Mouse (Mus musculus): Measurements from ENCODE around the gene Atxn7l2. TPM values are rescaled to one million over a fixed set of nuclear protein-coding genes. Genes with fewer than 3 reads are reported as not detected.

Atxn7l2 gene
- polyA plus RNA-seq, 1 experiment from 2014 or later: 24.3 TPM

DNA sequence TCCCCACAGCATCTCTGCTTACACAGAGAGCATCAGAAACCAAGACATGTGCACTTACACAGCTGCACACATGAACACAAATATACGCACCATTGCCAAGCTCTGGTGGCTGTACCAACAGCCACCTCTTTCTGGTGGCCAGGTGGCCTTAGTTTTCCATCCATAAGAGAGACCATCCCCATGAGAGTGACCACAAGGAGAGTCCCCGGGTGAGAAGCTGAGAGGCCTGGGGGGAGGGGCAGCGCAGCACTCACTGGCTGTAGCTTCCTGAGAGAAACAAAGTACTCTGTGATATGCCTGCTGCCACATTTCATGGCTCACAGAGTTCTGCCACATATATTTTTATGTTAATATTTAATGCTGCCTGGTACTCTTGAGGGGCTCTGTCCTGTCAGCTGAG is 41.5 kb downstream of the Atxn7l2 start:
- Histone ChIP-seq H3K9ac (ENCODE audit: low read length) (0 out of 2 replicates have a peak overlapping the region, but pooled peaks have one; percentile 23), H3K27ac (ENCODE audit: low read depth, low read length) (no peak overlapping the region), H3K27me3 (ENCODE audit: control insufficient read depth, insufficient read depth, low read length) (0 out of 2 replicates have a peak, but pooled peaks cover 2% of the 10 kb centered on the region), H3K36me3 (ENCODE audit: control insufficient read depth, insufficient read depth, low read length) (no peaks in the 10 kb centered on the region), H3K9me3 (ENCODE audit: control insufficient read depth, low read length) (no peaks in the 10 kb centered on the region), H3K4me1 (replicated peaks; ENCODE audit: control insufficient read depth, insufficient read depth, low read length) (peaks cover 30% of the 10 kb centered on the region), H3K4me3 (ENCODE audit: low read depth, low read length) (no peak overlapping the region), H3K4me2 (ENCODE audit: low read depth, low read length, severe bottlenecking) (no peak overlapping the region)
- DNase-seq (ENCODE audit: low spot score): peak; percentile 52
- ATAC-seq (replicated peaks; ENCODE audit: low FRiP score): no peak
- 49% methylated on average over 3 of the region's 3 CpGs for WGBS

DNA sequence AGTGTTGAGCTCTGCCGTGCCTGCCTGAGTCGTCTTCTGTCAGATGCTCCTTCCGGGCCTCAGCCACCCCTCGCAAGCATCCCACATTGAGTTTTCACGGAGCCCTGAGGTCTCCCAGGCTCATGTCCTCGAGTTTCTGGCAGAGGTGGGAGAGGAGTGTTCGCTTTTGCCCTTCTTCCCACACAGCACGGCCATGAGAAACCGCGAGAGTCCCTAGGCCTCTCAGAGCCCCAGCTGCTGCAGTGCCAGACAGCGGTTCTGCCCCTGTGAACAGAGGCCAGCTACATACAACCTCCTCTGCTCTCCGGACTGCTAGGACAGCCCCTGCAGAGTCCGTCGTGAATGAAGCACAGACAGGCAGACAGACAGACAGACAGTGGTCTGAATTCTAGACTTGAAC is 43.2 kb downstream of the Atxn7l2 start:
- 41% methylated on average over 14 of the region's 14 CpGs for WGBS
- H3K36me3 ChIP-seq (ENCODE audit: control insufficient read depth, insufficient read depth, low read length): no peaks in the 10 kb centered on the region

DNA sequence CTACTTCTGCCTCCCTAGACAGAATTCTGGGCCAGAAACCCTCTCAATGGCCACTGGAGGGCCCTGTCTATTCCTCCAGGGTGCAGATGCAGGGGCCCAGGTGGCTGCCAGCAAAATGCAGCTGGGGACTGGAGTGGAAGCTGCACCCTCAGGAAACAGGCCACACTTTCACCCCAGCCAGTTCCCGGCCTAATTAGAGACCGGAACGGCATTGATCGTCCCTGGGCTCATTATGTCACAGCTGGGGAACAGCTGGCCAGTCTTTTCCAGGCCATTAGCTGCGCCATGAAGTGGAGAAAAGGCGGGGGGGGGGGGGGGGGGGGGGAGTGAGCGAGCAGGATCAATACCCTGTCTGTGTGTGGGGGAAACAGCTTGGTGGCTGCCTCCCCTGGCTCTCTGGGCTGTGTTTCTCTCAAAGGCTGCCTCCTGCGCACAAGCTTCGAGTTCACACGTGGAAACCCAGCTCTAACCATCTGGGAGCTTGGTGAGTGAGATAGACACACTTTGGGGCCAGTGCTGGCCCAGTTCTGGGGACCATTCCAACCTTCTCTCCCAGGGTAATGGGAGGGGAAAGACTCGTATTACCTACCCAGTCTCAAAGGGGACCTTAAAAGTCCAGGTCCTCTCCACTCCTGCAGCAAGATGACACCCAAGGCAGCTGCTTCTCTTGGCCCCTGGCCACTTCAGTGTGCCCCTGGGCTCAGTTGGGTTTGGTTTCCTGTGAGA is 44.1 kb downstream of the Atxn7l2 start:
- no peak overlapping the region; the same call in none of the 2 replicates for H3K9ac ChIP-seq (ENCODE audit: low read length)

More for the DNA sequence above, 43.2 kb downstream of the Atxn7l2 start:
- no peak overlapping the region for H3K4me2 ChIP-seq (ENCODE audit: low read depth, low read length, severe bottlenecking)
- no peak overlapping the region for H3K27ac ChIP-seq (ENCODE audit: low read depth, low read length)
- H3K27me3 ChIP-seq (ENCODE audit: control insufficient read depth, insufficient read depth, low read length): 0 out of 2 replicates have a peak, but pooled peaks cover 2% of the 10 kb centered on the region
- no peaks in the 10 kb centered on the region for H3K9me3 ChIP-seq (ENCODE audit: control insufficient read depth, low read length)
- H3K4me1 ChIP-seq (replicated peaks; ENCODE audit: control insufficient read depth, insufficient read depth, low read length): peaks cover 29% of the 10 kb centered on the region
- ATAC-seq (replicated peaks; ENCODE audit: low FRiP score) (no peak), DNase-seq (ENCODE audit: low spot score) (peak; percentile 52)
- no peak overlapping the region for H3K4me3 ChIP-seq (ENCODE audit: low read depth, low read length)
- no peak overlapping the region for H3K9ac ChIP-seq (ENCODE audit: low read length)

DNA sequence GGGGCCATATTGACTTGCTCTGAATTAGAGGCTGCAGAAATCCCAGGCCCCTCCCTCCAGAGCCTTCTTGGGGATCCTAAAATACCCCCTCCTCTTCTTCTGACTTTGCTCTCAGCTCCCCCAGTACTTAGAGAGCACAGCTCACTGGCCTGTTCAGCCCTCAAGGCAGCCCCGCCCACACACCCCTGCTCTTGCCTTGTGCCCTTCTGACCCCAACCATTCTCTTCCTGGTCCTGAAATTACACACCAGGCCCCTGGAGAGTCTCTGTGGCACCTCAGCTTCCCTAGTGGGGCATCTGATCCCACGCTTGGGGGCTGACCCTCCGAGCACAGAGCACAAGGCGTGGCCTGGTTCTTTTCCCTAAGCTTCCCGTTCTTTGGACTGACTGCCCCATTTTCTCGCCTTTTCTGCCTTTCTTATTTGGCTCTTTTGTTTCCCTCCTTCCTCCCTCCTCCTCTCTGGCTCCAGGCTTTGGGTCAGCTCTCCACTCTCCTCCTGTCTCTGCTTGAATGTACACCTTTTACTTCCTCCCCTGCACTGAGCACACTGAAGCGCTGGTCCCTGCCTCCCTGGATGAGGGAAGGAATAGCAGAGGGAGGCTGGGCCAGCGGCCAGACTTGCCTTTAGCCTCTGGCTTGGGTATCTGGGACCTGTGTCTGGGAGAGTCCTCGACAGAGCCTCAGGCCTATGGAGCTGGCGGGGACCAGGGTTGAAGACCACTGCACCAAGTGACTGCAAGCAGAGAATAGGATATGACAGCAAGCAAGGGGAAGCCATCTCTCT is 45.0 kb downstream of the Atxn7l2 start:
- Histone ChIP-seq H3K9me3 (ENCODE audit: control insufficient read depth, low read length) (no peaks in the 10 kb centered on the region), H3K9ac (ENCODE audit: low read length) (no peak overlapping the region; the same call in 1 of the 2 replicates), H3K36me3 (ENCODE audit: control insufficient read depth, insufficient read depth, low read length) (no peaks in the 10 kb centered on the region), H3K27me3 (ENCODE audit: control insufficient read depth, insufficient read depth, low read length) (0 out of 2 replicates have a peak, but pooled peaks cover 2% of the 10 kb centered on the region), H3K4me1 (replicated peaks; ENCODE audit: control insufficient read depth, insufficient read depth, low read length) (peaks cover 29% of the 10 kb centered on the region), H3K4me2 (ENCODE audit: low read depth, low read length, severe bottlenecking) (no peak overlapping the region), H3K27ac (ENCODE audit: low read depth, low read length) (peak overlapping the region; percentile 53; the same call in 1 of the 2 replicates), H3K4me3 (ENCODE audit: low read depth, low read length) (no peak overlapping the region)
- WGBS: 16% methylated on average over 10 of the region's 10 CpGs
- ATAC-seq (replicated peaks; ENCODE audit: low FRiP score) (0 out of 2 replicates have a peak, but pooled peaks have one; percentile 16), DNase-seq (ENCODE audit: low spot score) (no peak)

More for the DNA sequence above, 44.1 kb downstream of the Atxn7l2 start:
- 5% methylated on average over 9 of the region's 11 CpGs for WGBS
- H3K27ac ChIP-seq (ENCODE audit: low read depth, low read length): peak overlapping the region; percentile 53
- no peak overlapping the region for H3K4me3 ChIP-seq (ENCODE audit: low read depth, low read length)
- peaks cover 29% of the 10 kb centered on the region for H3K4me1 ChIP-seq (replicated peaks; ENCODE audit: control insufficient read depth, insufficient read depth, low read length)
- 0 out of 2 replicates have a peak, but pooled peaks cover 2% of the 10 kb centered on the region for H3K27me3 ChIP-seq (ENCODE audit: control insufficient read depth, insufficient read depth, low read length)
- no peaks in the 10 kb centered on the region for H3K36me3 ChIP-seq (ENCODE audit: control insufficient read depth, insufficient read depth, low read length)
- DNase-seq (ENCODE audit: low spot score): peak; percentile 85
- H3K4me2 ChIP-seq (ENCODE audit: low read depth, low read length, severe bottlenecking): peak overlapping the region; percentile 29
- peak; percentile 83 for ATAC-seq (replicated peaks; ENCODE audit: low FRiP score)
- H3K9me3 ChIP-seq (ENCODE audit: control insufficient read depth, low read length): no peaks in the 10 kb centered on the region

DNA sequence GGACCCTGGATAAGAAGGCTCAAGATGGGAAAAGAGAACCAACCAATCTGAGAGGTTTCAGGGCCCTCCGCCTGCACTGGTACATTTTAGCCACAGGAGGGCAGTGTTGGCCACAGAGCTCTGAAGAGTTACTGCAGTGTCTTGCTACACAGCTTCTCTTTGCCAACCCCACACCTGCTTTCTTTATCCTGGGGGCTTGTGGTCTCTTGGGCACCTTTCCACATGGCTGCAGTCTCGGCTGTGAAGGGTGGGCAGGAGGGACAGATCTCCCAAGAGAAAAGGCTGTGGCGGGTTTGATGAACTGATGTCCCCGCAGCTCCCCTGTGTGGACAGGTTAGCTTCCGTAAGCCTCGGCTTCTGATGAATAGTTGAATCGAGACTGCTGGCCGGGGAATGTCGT is 45.9 kb downstream of the Atxn7l2 start:
- peak; percentile 39; the same call in 1 of the 2 replicates for ATAC-seq (replicated peaks; ENCODE audit: low FRiP score)
- Histone ChIP-seq H3K4me2 (ENCODE audit: low read depth, low read length, severe bottlenecking) (peak overlapping the region; percentile 32; the same call in 1 of the 2 replicates), H3K9ac (ENCODE audit: low read length) (no peak overlapping the region; the same call in 1 of the 2 replicates)

DNA sequence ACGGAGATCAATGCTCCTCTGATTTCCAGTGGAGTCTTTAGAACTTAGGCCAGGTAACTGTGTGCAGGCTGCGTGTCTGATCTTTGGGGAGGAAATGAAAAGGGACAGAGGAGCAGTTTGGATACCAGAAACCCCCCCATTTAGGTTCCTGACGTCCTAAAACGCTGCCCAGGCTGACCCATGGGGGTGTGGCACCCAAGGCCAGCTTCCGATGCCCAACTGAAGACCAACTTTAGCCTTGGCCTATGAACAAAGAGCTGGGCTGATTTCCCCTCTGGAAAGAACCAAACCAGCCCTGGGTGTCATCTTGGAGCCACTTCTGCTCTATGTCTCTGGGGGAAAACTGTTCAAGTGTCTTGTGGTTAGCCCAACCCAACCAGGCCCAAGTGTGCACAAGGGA is 46.6 kb downstream of the Atxn7l2 start:
- H3K27me3 ChIP-seq (ENCODE audit: control insufficient read depth, insufficient read depth, low read length): 0 out of 2 replicates have a peak, but pooled peaks cover 2% of the 10 kb centered on the region
- no peaks in the 10 kb centered on the region for H3K36me3 ChIP-seq (ENCODE audit: control insufficient read depth, insufficient read depth, low read length)
- H3K4me3 ChIP-seq (ENCODE audit: low read depth, low read length): no peak overlapping the region
- H3K4me1 ChIP-seq (replicated peaks; ENCODE audit: control insufficient read depth, insufficient read depth, low read length): peaks cover 27% of the 10 kb centered on the region
- no peak overlapping the region for H3K4me2 ChIP-seq (ENCODE audit: low read depth, low read length, severe bottlenecking)
- 64% methylated on average over 5 of the region's 5 CpGs for WGBS
- no peaks in the 10 kb centered on the region for H3K9me3 ChIP-seq (ENCODE audit: control insufficient read depth, low read length)
- ATAC-seq (replicated peaks; ENCODE audit: low FRiP score) (no peak), DNase-seq (ENCODE audit: low spot score) (no peak)
- H3K9ac ChIP-seq (ENCODE audit: low read length): no peak overlapping the region
- H3K27ac ChIP-seq (ENCODE audit: low read depth, low read length): no peak overlapping the region

More for the DNA sequence above, 45.9 kb downstream of the Atxn7l2 start:
- no peaks in the 10 kb centered on the region for H3K9me3 ChIP-seq (ENCODE audit: control insufficient read depth, low read length)
- 23% methylated on average over 9 of the region's 9 CpGs for WGBS
- no peak overlapping the region for H3K4me3 ChIP-seq (ENCODE audit: low read depth, low read length)
- DNase-seq (ENCODE audit: low spot score): peak; percentile 89
- 0 out of 2 replicates have a peak, but pooled peaks cover 2% of the 10 kb centered on the region for H3K27me3 ChIP-seq (ENCODE audit: control insufficient read depth, insufficient read depth, low read length)
- H3K36me3 ChIP-seq (ENCODE audit: control insufficient read depth, insufficient read depth, low read length): no peaks in the 10 kb centered on the region
- H3K27ac ChIP-seq (ENCODE audit: low read depth, low read length): no peak overlapping the region
- H3K4me1 ChIP-seq (replicated peaks; ENCODE audit: control insufficient read depth, insufficient read depth, low read length): peaks cover 29% of the 10 kb centered on the region

DNA sequence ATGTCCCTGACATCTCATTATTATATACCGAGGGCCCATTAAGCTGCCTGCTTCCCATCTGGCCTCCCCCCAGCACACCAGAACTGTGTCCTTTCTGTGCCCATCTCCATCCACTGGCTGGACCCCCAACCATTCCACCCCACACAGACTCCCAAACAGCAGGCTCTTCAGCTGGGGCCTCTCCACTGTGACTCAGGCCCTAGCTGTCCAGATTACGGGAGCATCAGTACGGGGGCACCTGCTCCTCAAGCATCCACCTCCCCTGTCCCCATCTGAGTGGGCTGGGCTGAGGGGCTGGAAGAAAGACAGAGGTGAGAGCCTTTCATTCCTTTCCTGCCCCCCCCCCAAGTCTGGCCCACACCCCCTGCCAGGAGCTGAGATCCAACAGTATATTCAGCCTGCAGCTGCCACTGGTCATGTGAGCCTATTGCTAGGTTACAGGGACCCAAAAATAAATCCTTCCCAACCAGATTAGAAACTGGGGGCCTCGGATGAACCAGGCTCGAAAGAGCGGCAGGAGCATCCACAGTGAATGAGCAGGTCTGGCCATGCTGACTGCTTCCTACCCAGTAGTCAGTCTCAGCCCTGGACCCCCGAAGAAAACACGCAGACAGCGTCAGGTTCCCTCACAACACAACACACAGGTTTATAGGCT is 52.2 kb downstream of the Atxn7l2 start:
- WGBS: 52% methylated on average over 9 of the region's 9 CpGs
- no peak overlapping the region for H3K4me3 ChIP-seq (ENCODE audit: low read depth, low read length)
- no peaks in the 10 kb centered on the region for H3K9me3 ChIP-seq (ENCODE audit: control insufficient read depth, low read length)
- no peaks in the 10 kb centered on the region for H3K27me3 ChIP-seq (ENCODE audit: control insufficient read depth, insufficient read depth, low read length)
- H3K27ac ChIP-seq (ENCODE audit: low read depth, low read length): no peak overlapping the region
- H3K4me1 ChIP-seq (replicated peaks; ENCODE audit: control insufficient read depth, insufficient read depth, low read length): no peaks in the 10 kb centered on the region
- DNase-seq (ENCODE audit: low spot score) (no peak), ATAC-seq (replicated peaks; ENCODE audit: low FRiP score) (peak; percentile 46)
- H3K36me3 ChIP-seq (ENCODE audit: control insufficient read depth, insufficient read depth, low read length): no peaks in the 10 kb centered on the region
- no peak overlapping the region; the same call in 1 of the 2 replicates for H3K9ac ChIP-seq (ENCODE audit: low read length)
- H3K4me2 ChIP-seq (ENCODE audit: low read depth, low read length, severe bottlenecking): no peak overlapping the region

DNA sequence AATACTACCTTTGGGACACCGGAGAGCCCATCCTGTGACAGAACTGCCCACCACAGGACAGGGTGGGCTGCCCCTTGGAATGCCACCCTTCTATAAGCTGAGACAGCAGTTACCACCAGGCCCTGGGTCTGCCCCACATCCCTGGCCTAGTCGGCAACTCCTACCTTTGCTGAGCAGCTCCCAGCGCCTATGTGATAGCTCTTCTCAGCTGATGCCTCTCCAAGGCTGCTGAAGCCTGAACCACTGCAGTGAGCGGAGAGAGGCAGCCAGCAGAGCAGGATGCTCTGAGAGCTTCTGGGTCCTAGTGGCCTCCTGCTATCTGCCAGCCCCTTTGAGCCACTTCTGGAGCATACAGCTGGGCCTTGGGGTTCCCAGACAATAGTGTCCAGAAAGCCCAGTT is 56.1 kb downstream of the Atxn7l2 start, which contains the start of gene Gpr61:
TSS of gene Gpr61 (minus strand) at position 227 of the 400 bp plus-strand sequence.
- Histone ChIP-seq H3K9ac (ENCODE audit: low read length) (no peak within 1 kb of the TSS), H3K27me3 (ENCODE audit: control insufficient read depth, insufficient read depth, low read length) (no peaks in the 10 kb centered on the region), H3K9me3 (ENCODE audit: control insufficient read depth, low read length) (no peaks in the 10 kb centered on the region), H3K4me2 (ENCODE audit: low read depth, low read length, severe bottlenecking) (no peak within 1 kb of the TSS), H3K36me3 (ENCODE audit: control insufficient read depth, insufficient read depth, low read length) (no peaks in the 10 kb centered on the region), H3K4me3 (ENCODE audit: low read depth, low read length) (no peak within 1 kb of the TSS), H3K27ac (ENCODE audit: low read depth, low read length) (no peak within 1 kb of the TSS), H3K4me1 (replicated peaks; ENCODE audit: control insufficient read depth, insufficient read depth, low read length) (no peaks in the 10 kb centered on the region)
- ATAC-seq (replicated peaks; ENCODE audit: low FRiP score) (no peak), DNase-seq (ENCODE audit: low spot score) (no peak)
- 54% methylated on average over 4 of the region's 4 CpGs for WGBS

Data from forebrain, embryonic 11.5 days (tissue).